In the genomic region with DNA sequence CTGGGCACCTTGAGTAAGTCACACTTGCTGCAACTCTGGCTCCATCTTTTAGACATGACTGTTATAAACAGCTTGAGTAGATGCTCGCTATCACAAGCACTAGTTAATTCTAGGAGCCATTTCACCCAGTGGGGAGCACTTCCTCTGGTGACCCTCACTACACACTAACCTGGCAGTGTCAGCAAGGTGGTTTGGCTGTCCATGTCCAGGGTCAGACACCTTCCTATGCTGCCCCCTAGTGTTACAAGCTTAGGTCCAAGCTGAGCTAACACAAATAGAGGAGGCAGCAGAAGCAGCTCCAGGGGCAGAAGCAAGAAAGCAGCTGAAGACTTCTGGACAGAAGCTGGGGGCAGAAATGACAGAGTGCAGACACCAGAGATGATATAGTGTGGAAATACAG, we compare ENCODE assay signal across 9 mouse cellular contexts. TPM values are rescaled to one million over a fixed set of nuclear protein-coding genes. Genes with fewer than 3 reads are reported as not detected.
A peak's percentile ranks its signal among the peaks of the same experiment; 100 is the strongest.
DNase-seq lines count a peak whose midpoint lies in the region; ATAC-seq and TF ChIP-seq lines count a peak whose summit lies in the region.
"Had no signal": no experiment of that assay in that cellular context is flagged by ENCODE, and none has a peak within 500 bp of the region (broad histone marks: within the 10 kb centered on the region; RNA-seq: fewer than 3 reads in every experiment).

No protein-coding gene starts in this region.

- H3K36me3 ChIP-seq in forebrain, postnatal 0 days (ENCODE audit: insufficient read depth): no peaks in the 10 kb centered on the region
- no peaks in the 10 kb centered on the region for H3K36me3 ChIP-seq in forebrain, embryonic 13.5 days (ENCODE audit: poor library complexity, severe bottlenecking)

- H3K9me3 ChIP-seq in forebrain, postnatal 0 days (ENCODE audit: low read length): no peaks in the 10 kb centered on the region
- H3K9me3 ChIP-seq in forebrain, embryonic 13.5 days (replicated peaks): no peaks in the 10 kb centered on the region

- no peak overlapping the region for H3K4me3 ChIP-seq in forebrain, postnatal 0 days (ENCODE audit: low read depth, low read length)
- H3K4me3 ChIP-seq in forebrain, embryonic 13.5 days: no peak overlapping the region

- H3K9ac ChIP-seq in forebrain, postnatal 0 days: no peak overlapping the region
- H3K9ac ChIP-seq in forebrain, embryonic 13.5 days: no peak overlapping the region

- no peak overlapping the region for H3K27ac ChIP-seq in forebrain, postnatal 0 days (ENCODE audit: low read depth, low read length)
- H3K27ac ChIP-seq in forebrain, embryonic 13.5 days: no peak overlapping the region

- peak; percentile 36 for TF ChIP-seq CTCF in forebrain, postnatal 0 days (IDR thresholded peaks at IDR 0.05; ENCODE audit: low read depth)

- no peak overlapping the region for H3K4me2 ChIP-seq in forebrain, postnatal 0 days (ENCODE audit: low read depth)
- H3K4me2 ChIP-seq in forebrain, embryonic 13.5 days: no peak overlapping the region

- H3K4me1 ChIP-seq in forebrain, postnatal 0 days (ENCODE audit: insufficient read depth): no peaks in the 10 kb centered on the region
- H3K4me1 ChIP-seq in forebrain, embryonic 13.5 days: 0 out of 2 replicates have a peak, but pooled peaks cover 8% of the 10 kb centered on the region

- WGBS in forebrain, postnatal 0 days: 67% methylated on average over 1 of the region's 1 CpGs
- WGBS in forebrain, embryonic 13.5 days: 58% methylated on average over 1 of the region's 1 CpGs

- DNase-seq in forebrain, postnatal 0 days: no peak
- DNase-seq in 3134 (ENCODE audit: extremely low read depth, insufficient read length, low spot score): peak; percentile 28
- DNase-seq in ZHBTc4 (ENCODE audit: low read depth, low spot score): peak; percentile 77
- DNase-seq in forelimb bud, embryonic 11.5 days (ENCODE audit: low read depth, low spot score): peak; percentile 20
- peak; percentile 83 for DNase-seq in kidney, postnatal 25 days
- peak; percentile 70 for DNase-seq in naive thymus-derived CD4-positive, alpha-beta T cell, adult 2 months (ENCODE audit: low read depth)
- peak; percentile 60 for DNase-seq in yolk sac, embryonic 10.5 days (ENCODE audit: low spot score)

- no peaks in the 10 kb centered on the region for H3K27me3 ChIP-seq in forebrain, postnatal 0 days (ENCODE audit: insufficient read depth, low read length)
- no peaks in the 10 kb centered on the region for H3K27me3 ChIP-seq in forebrain, embryonic 13.5 days

- ATAC-seq in forebrain, postnatal 0 days: no peak
- ATAC-seq in forebrain, embryonic 13.5 days: no peak

RNA-seq across cellular contexts. Expression of a gene that starts 38.6 kb away (rescaled TPM):
- 139 and 198 TPM in 2 replicates for total RNA-seq in forebrain, postnatal 0 days (2014; rRNA removed)
- polyA plus RNA-seq in forebrain, postnatal 0 days (2015; fragmentation: Nextera tagmentation; extraction: Ambion mirVana): 187 and 244 TPM in 2 replicates
- polyA plus RNA-seq in forebrain, embryonic 13.5 days (2015; fragmentation: Nextera tagmentation; extraction: Ambion mirVana): 69.1 and 89.9 TPM in 2 replicates

RNA-seq across cellular contexts. Expression of a gene that starts 59.0 kb away (rescaled TPM):
- not detected in 2 replicates for total RNA-seq in forebrain, postnatal 0 days (2014; rRNA removed)
- polyA plus RNA-seq in forebrain, postnatal 0 days (2015; fragmentation: Nextera tagmentation; extraction: Ambion mirVana): not detected in 2 replicates
- not detected in 2 replicates for polyA plus RNA-seq in forebrain, embryonic 13.5 days (2015; fragmentation: Nextera tagmentation; extraction: Ambion mirVana)
- polyA plus RNA-seq: heart, embryonic 16.5 days had no signal
